In the genomic region with DNA sequence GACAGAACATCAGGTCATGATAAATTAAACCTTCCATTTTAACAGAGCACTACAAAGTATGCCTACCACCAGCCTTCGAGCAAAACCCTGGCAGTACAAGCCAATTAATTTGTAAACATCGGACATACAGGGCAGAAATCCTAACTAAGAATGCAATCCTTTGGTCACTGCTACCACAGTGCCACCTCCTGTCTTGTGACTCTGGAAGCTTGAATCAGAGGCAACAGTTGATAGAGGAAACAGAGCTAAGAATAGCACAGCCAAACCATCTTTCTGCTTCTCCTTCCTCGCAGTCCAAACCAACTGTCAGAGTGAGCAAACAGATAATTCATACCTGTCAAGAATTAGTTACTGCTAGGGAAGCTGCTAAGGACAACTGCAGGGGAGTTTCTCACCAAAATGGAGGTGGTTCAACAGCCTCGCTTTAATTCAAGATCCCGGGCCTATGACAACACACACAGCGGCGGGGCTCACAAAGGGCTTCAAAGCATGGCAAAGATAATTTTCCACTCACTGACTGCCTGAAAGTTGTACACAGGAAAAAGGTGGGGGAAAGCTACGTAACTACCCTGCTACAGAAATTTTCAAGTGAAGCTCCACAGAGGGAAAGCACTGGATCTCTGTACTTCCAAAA, we compare ENCODE assay signal across 8 mouse cellular contexts. TPM values are rescaled to one million over a fixed set of nuclear protein-coding genes. Genes with fewer than 3 reads are reported as not detected.
A peak's percentile ranks its signal among the peaks of the same experiment; 100 is the strongest.
DNase-seq lines count a peak whose midpoint lies in the region; ATAC-seq and TF ChIP-seq lines count a peak whose summit lies in the region.

No protein-coding gene starts in this region.

- WGBS in cerebellum, adult 2 months, result 55% methylated on average over 8 of the region's 8 CpGs
- WGBS in midbrain, embryonic 10.5 days, result 93% methylated on average over 8 of the region's 8 CpGs
- WGBS in midbrain, embryonic 11.5 days, result 91% methylated on average over 8 of the region's 8 CpGs
- 59% methylated on average over 8 of the region's 8 CpGs for WGBS in kidney, embryonic 16.5 days
- 6% methylated on average over 8 of the region's 8 CpGs for WGBS in thymus, adult 2 months

- TF ChIP-seq POLR2A in cerebellum, adult 2 months (IDR thresholded peaks at IDR 0.05; ENCODE audit: borderline replicate concordance, insufficient read depth, low read length), result no peak
- TF ChIP-seq POLR2A in thymus, adult 2 months (IDR thresholded peaks at IDR 0.05; ENCODE audit: control insufficient read depth, extremely low read depth, insufficient read depth, low read length, poor library complexity), result no peak

- no peak overlapping the region for H3K9ac ChIP-seq in midbrain, embryonic 11.5 days (ENCODE audit: low read length)
- H3K9ac ChIP-seq in kidney, embryonic 16.5 days (replicated peaks; ENCODE audit: low read length), result no peak overlapping the region

- peaks cover 2% of the 10 kb centered on the region; the same call in 1 of the 2 replicates for H3K27me3 ChIP-seq in cerebellum, adult 2 months (ENCODE audit: control insufficient read depth, insufficient read depth, low read length)
- H3K27me3 ChIP-seq in midbrain, embryonic 10.5 days (ENCODE audit: low read depth, poor library complexity, severe bottlenecking), result no peaks in the 10 kb centered on the region
- H3K27me3 ChIP-seq in midbrain, embryonic 11.5 days (ENCODE audit: control insufficient read depth, insufficient read depth, low read length), result no peaks in the 10 kb centered on the region
- no peaks in the 10 kb centered on the region for H3K27me3 ChIP-seq in kidney, embryonic 16.5 days (ENCODE audit: insufficient read depth, low read length)
- peaks cover 6% of the 10 kb centered on the region; the same call in 1 of the 2 replicates for H3K27me3 ChIP-seq in thymus, adult 2 months (ENCODE audit: control insufficient read depth, insufficient read depth, low read length)

- DNase-seq in cerebellum, adult 2 months, result peak in 1 of 2 experiments; percentile 6
- DNase-seq in cerebellum, adult 9-10 months, result no peak
- DNase-seq in midbrain, embryonic 10.5 days (ENCODE audit: low spot score), result no peak
- no peak for DNase-seq in midbrain, embryonic 11.5 days (ENCODE audit: low spot score, missing footprints)
- DNase-seq in thymus, adult 2 months, result peak; percentile 27
- DNase-seq in gastrocnemius, postnatal 36 days, result no peak
- DNase-seq in adrenal gland, adult 8-10 months, result no peak

- peaks cover 63% of the 10 kb centered on the region for H3K36me3 ChIP-seq in midbrain, embryonic 10.5 days
- peaks cover 9% of the 10 kb centered on the region; the same call in 1 of the 2 replicates for H3K36me3 ChIP-seq in midbrain, embryonic 11.5 days (ENCODE audit: control insufficient read depth, insufficient read depth, low read length)
- peaks cover 7% of the 10 kb centered on the region for H3K36me3 ChIP-seq in kidney, embryonic 16.5 days (ENCODE audit: insufficient read depth, low read length)
- no peaks in the 10 kb centered on the region for H3K36me3 ChIP-seq in thymus, adult 2 months (ENCODE audit: control insufficient read depth, insufficient read depth, low read length)

- intact Hi-C loops in gastrocnemius, postnatal 36 days (cut with DNase I), result no loop called here

- no peak overlapping the region for H3K4me2 ChIP-seq in midbrain, embryonic 11.5 days
- H3K4me2 ChIP-seq in kidney, embryonic 16.5 days (replicated peaks; ENCODE audit: low read depth, low read length), result peak overlapping the region; percentile 17; the same call in 1 of the 2 replicates

- peak; percentile 17; the same call in 1 of the 2 replicates for TF ChIP-seq CTCF in cerebellum, adult 2 months (IDR thresholded peaks at IDR 0.05; ENCODE audit: borderline replicate concordance, insufficient read depth, low read depth, low read length)
- no peak for TF ChIP-seq CTCF in thymus, adult 2 months (IDR thresholded peaks at IDR 0.05; ENCODE audit: borderline replicate concordance, control insufficient read depth, extremely low read depth, insufficient read depth, low read length, poor library complexity)

- no peak overlapping the region for H3K4me3 ChIP-seq in cerebellum, adult 2 months (replicated peaks; ENCODE audit: insufficient read depth, low read depth, low read length)
- H3K4me3 ChIP-seq in midbrain, embryonic 10.5 days, result 0 out of 2 replicates have a peak overlapping the region, but pooled peaks have one; percentile 11
- no peak overlapping the region for H3K4me3 ChIP-seq in midbrain, embryonic 11.5 days (ENCODE audit: low read depth, low read length)
- no peak overlapping the region for H3K4me3 ChIP-seq in kidney, embryonic 16.5 days (ENCODE audit: low read length)
- H3K4me3 ChIP-seq in thymus, adult 2 months (ENCODE audit: control insufficient read depth, insufficient read depth, low read length), result no peak overlapping the region

- ATAC-seq in midbrain, embryonic 11.5 days (ENCODE audit: low FRiP score), result no peak
- ATAC-seq in kidney, embryonic 16.5 days (ENCODE audit: low FRiP score, low TSS enrichment), result no peak

- H3K4me1 ChIP-seq in cerebellum, adult 2 months (ENCODE audit: control insufficient read depth, insufficient read depth, low read length), result no peaks in the 10 kb centered on the region
- peaks cover 45% of the 10 kb centered on the region for H3K4me1 ChIP-seq in midbrain, embryonic 10.5 days
- H3K4me1 ChIP-seq in midbrain, embryonic 11.5 days (ENCODE audit: control insufficient read depth, insufficient read depth, low read length), result peaks cover 27% of the 10 kb centered on the region
- peaks cover 48% of the 10 kb centered on the region for H3K4me1 ChIP-seq in kidney, embryonic 16.5 days (ENCODE audit: insufficient read depth, low read length)
- H3K4me1 ChIP-seq in thymus, adult 2 months (replicated peaks; ENCODE audit: control insufficient read depth, insufficient read depth, low read length), result peaks cover 14% of the 10 kb centered on the region

- no peaks in the 10 kb centered on the region for H3K9me3 ChIP-seq in midbrain, embryonic 10.5 days (replicated peaks)
- no peaks in the 10 kb centered on the region for H3K9me3 ChIP-seq in midbrain, embryonic 11.5 days (ENCODE audit: control insufficient read depth, low read length)
- no peaks in the 10 kb centered on the region for H3K9me3 ChIP-seq in kidney, embryonic 16.5 days (ENCODE audit: low read length)

- H3K27ac ChIP-seq in cerebellum, adult 2 months (ENCODE audit: insufficient read depth, low read length), result no peak overlapping the region
- no peak overlapping the region for H3K27ac ChIP-seq in midbrain, embryonic 10.5 days (replicated peaks)
- no peak overlapping the region for H3K27ac ChIP-seq in midbrain, embryonic 11.5 days (ENCODE audit: low read depth, low read length)
- H3K27ac ChIP-seq in kidney, embryonic 16.5 days (ENCODE audit: low read length), result peak overlapping the region; percentile 3; the same call in 1 of the 2 replicates
- H3K27ac ChIP-seq in thymus, adult 2 months (ENCODE audit: control insufficient read depth, insufficient read depth, low read length), result peak overlapping the region; percentile 63

RNA-seq across cellular contexts. Expression of a gene that starts 6.3 kb away (rescaled TPM):
- 0.08 and 0.10 TPM in 2 replicates for polyA plus RNA-seq in cerebellum, adult 2 months (2012; rRNA removed)
- 134 and 148 TPM in 2 replicates for polyA plus RNA-seq in midbrain, embryonic 10.5 days (2016; fragmentation: Nextera tagmentation; extraction: Ambion mirVana)
- 145 and 155 TPM in 2 replicates for polyA plus RNA-seq in midbrain, embryonic 11.5 days (2014; fragmentation: Nextera tagmentation; extraction: Ambion mirVana)
- 40.8 and 44.4 TPM in 2 replicates for polyA plus RNA-seq in kidney, embryonic 16.5 days (2015; fragmentation: Nextera tagmentation; extraction: Ambion mirVana)
- polyA plus RNA-seq in thymus, adult 2 months (2012; rRNA removed), result 1.3 and 1.9 TPM in 2 replicates
- under 1 TPM; 0.08 to 0.20 TPM for total RNA-seq in gastrocnemius, postnatal 36 days (2021)
- under 1 TPM in 2 of 4 experiments, not detected in 2; 0.05 to 0.12 TPM for total RNA-seq in adrenal gland, adult 8-10 months (2022)

RNA-seq across cellular contexts. Expression of a gene that starts 55.4 kb away (rescaled TPM):
- 94.9 and 97.6 TPM in 2 replicates for polyA plus RNA-seq in cerebellum, adult 2 months (2012; rRNA removed)
- polyA plus RNA-seq in midbrain, embryonic 10.5 days (2016; fragmentation: Nextera tagmentation; extraction: Ambion mirVana), result 121 and 126 TPM in 2 replicates
- polyA plus RNA-seq in midbrain, embryonic 11.5 days (2014; fragmentation: Nextera tagmentation; extraction: Ambion mirVana), result 57.6 and 61.2 TPM in 2 replicates
- 121 and 125 TPM in 2 replicates for polyA plus RNA-seq in kidney, embryonic 16.5 days (2015; fragmentation: Nextera tagmentation; extraction: Ambion mirVana)
- 60.9 and 69.0 TPM in 2 replicates for polyA plus RNA-seq in thymus, adult 2 months (2012; rRNA removed)
- total RNA-seq in gastrocnemius, postnatal 36 days (2021), result 10 to 100 TPM; 13.4 to 16.7 TPM
- 10 to 100 TPM; 55.9 to 86.1 (median 66.6) TPM for total RNA-seq in adrenal gland, adult 8-10 months (2022)

Comparison
In these comparisons a context has a peak if more than half of its experiments do, and no peak if none do; other contexts are left out.
1. H3K27ac ChIP-seq: peak in kidney, embryonic 16.5 days (single experiment) and thymus, adult 2 months (single experiment); none in cerebellum, adult 2 months (single experiment), midbrain, embryonic 10.5 days (single experiment) and midbrain, embryonic 11.5 days (single experiment).
2. RNA of a gene that starts 6.3 kb away (polyA plus RNA-seq): 134 to 148 TPM in midbrain, embryonic 10.5 days, 145 to 155 TPM in midbrain, embryonic 11.5 days and 40.8 to 44.4 TPM in kidney, embryonic 16.5 days; 1.3 to 1.9 TPM in thymus, adult 2 months and 0.08 to 0.10 TPM in cerebellum, adult 2 months; every median in the first group is over 10 times any median in the second.